Mouse (Mus musculus) midbrain, postnatal 0 days (tissue): ENCODE data around the gene Kif14. TPM values are rescaled to one million over a fixed set of nuclear protein-coding genes. Genes with fewer than 3 reads are reported as not detected.

Experiments used
- ATAC-seq: fragments of 200-750 bp; cut with Nextera tagmentation; 2 replicates; pipeline ENCODE4 v1.8.0; 2017; ENCODE audit warnings: moderate number of reproducible peaks, mild to moderate bottlenecking, moderate TSS enrichment, moderate library complexity; ENCODE audit not compliant: low FRiP score
- DNase-seq: peaks from one replicate; pipeline ENCODE4 v3.0.0-alpha.2; 2015; ENCODE audit warnings: low spot score
- H3K27ac ChIP-seq: fragments of 300-500 bp; sonication (generic); 2 replicates; pipeline ENCODE4 v1.5.1; 2014; ENCODE audit warnings: low read depth, mild to moderate bottlenecking, low read length, mixed read lengths
- H3K27me3 ChIP-seq: fragments of 300-500 bp; sonication (generic); 2 replicates; pipeline ENCODE4 v1.6.1; 2014; ENCODE audit warnings: low read length, control low read depth, mixed read lengths; ENCODE audit not compliant: insufficient read depth
- H3K36me3 ChIP-seq: fragments of 300-500 bp; sonication (generic); 2 replicates; pipeline ENCODE4 v1.6.1; 2014; ENCODE audit warnings: low read length, control low read depth, mixed read lengths; ENCODE audit not compliant: insufficient read depth
- H3K4me1 ChIP-seq: fragments of 300-500 bp; sonication (generic); 2 replicates; pipeline ENCODE4 v1.6.1; 2014; ENCODE audit warnings: mild to moderate bottlenecking, control low read depth, antibody characterized with exemption, low read length, mixed read lengths; ENCODE audit not compliant: insufficient read depth
- H3K4me2 ChIP-seq: fragments of 300-500 bp; sonication (generic); 2 replicates; pipeline ENCODE4 v1.6.1; 2014; ENCODE audit warnings: low read depth, mild to moderate bottlenecking, low read length, mixed read lengths; ENCODE audit not compliant: poor library complexity, severe bottlenecking
- H3K4me3 ChIP-seq: fragments of 300-500 bp; sonication (generic); 2 replicates; pipeline ENCODE4 v1.5.1; 2014; ENCODE audit warnings: low read depth, mild to moderate bottlenecking, low read length, moderate library complexity
- H3K9ac ChIP-seq: fragments of 300-500 bp; sonication (generic); replicated peaks from 2 replicates; pipeline ENCODE4 v1.6.1; 2014; ENCODE audit warnings: mild to moderate bottlenecking, low read length, moderate library complexity, mixed read lengths; ENCODE audit not compliant: poor library complexity, severe bottlenecking
- H3K9me3 ChIP-seq: fragments of 300-500 bp; sonication (generic); 2 replicates; pipeline ENCODE4 v1.6.1; 2016; ENCODE audit warnings: low read length, control low read depth
- CTCF ChIP-seq: IDR thresholded peaks from 2 replicates; pipeline ENCODE4 v1.5.1; 2016; ENCODE audit warnings: antibody characterized with exemption, mild to moderate bottlenecking
- WGBS: fragments of 180-500 bp; shearing (Covaris S2); extraction: QIAGEN DNeasy Blood & Tissue Kit; methylation state at CpG from one replicate; pipeline ENCODE4 v1.1.7; 2014; 5-methylcytosine and 5-hydroxymethylcytosine counted together
- polyA plus RNA-seq: library from polyadenylated mRNA; unstranded; fragments of >200 nt; fragmentation: Nextera tagmentation; extraction: Ambion mirVana; gene quantifications from 2 replicates; pipeline ENCODE4 v1.2.1, GENCODE M21; 2015
- total RNA-seq: library from RNA; depleted of rRNA; stranded (reverse); fragments of >200 nt; gene quantifications from 2 replicates; pipeline ENCODE4 v1.2.3, GENCODE M21; 2014

The Kif14 gene
- total and polyA plus RNA-seq, 2 experiments from 2014 or later: 0.28 to 1.0 TPM

- Histone ChIP-seq H3K27ac (no peak overlapping the region), H3K9me3 (no peaks in the 10 kb centered on the region), H3K4me1 (no peaks in the 10 kb centered on the region), H3K4me3 (no peak overlapping the region), H3K4me2 (no peak overlapping the region), H3K9ac (no peak overlapping the region), H3K36me3 (no peaks in the 10 kb centered on the region), H3K27me3 (no peaks in the 10 kb centered on the region)
- no peak for DNase-seq
- 91% methylated on average over 5 of the region's 5 CpGs for WGBS
- ATAC-seq: no peak
- no peak for TF ChIP-seq CTCF
Observed at GRCm38 (mm10) chr1:136450206-136450605, 15.9 kb upstream of the Kif14 start.

GRCm38 (mm10) chr1:136452421-136452820 is 13.7 kb upstream of the Kif14 start:
- Histone ChIP-seq H3K27me3 (no peaks in the 10 kb centered on the region), H3K9me3 (no peaks in the 10 kb centered on the region), H3K27ac (no peak overlapping the region), H3K9ac (no peak overlapping the region), H3K4me2 (no peak overlapping the region), H3K4me3 (no peak overlapping the region), H3K4me1 (no peaks in the 10 kb centered on the region), H3K36me3 (no peaks in the 10 kb centered on the region)
- no peak for ATAC-seq
- no peak for TF ChIP-seq CTCF
- peak; percentile 37 for DNase-seq
- 78% methylated on average over 5 of the region's 5 CpGs for WGBS

- Histone ChIP-seq H3K36me3 (no peaks in the 10 kb centered on the region), H3K27ac (no peak overlapping the region), H3K27me3 (no peaks in the 10 kb centered on the region), H3K4me3 (no peak overlapping the region), H3K4me1 (no peaks in the 10 kb centered on the region), H3K9ac (no peak overlapping the region), H3K9me3 (no peaks in the 10 kb centered on the region), H3K4me2 (no peak overlapping the region)
- ATAC-seq (peak; percentile 23; the same call in 1 of the 2 replicates), DNase-seq (peak; percentile 53)
- no peak for TF ChIP-seq CTCF
- 76% methylated on average over 17 of the region's 17 CpGs for WGBS
Observed at GRCm38 (mm10) chr1:136455756-136456585, 10.2 kb upstream of the Kif14 start.

- Histone ChIP-seq H3K4me1 (no peaks in the 10 kb centered on the region), H3K27ac (no peak overlapping the region), H3K4me3 (no peak overlapping the region), H3K9me3 (no peaks in the 10 kb centered on the region), H3K27me3 (no peaks in the 10 kb centered on the region), H3K36me3 (no peaks in the 10 kb centered on the region), H3K9ac (no peak overlapping the region), H3K4me2 (no peak overlapping the region)
- 85% methylated on average over 6 of the region's 6 CpGs for WGBS
- no peak for ATAC-seq
- no peak for DNase-seq
- TF ChIP-seq CTCF: no peak
Observed at GRCm38 (mm10) chr1:136456741-136457140, 9.4 kb upstream of the Kif14 start.

GRCm38 (mm10) chr1:136457403-136457802 is 8.7 kb upstream of the Kif14 start:
- WGBS: 68% methylated on average over 4 of the region's 4 CpGs

GRCm38 (mm10) chr1:136458691-136459245 is 7.4 kb upstream of the Kif14 start:
- ATAC-seq (no peak), DNase-seq (peak; percentile 87)
- no peaks in the 10 kb centered on the region for H3K9me3 ChIP-seq
- no peak overlapping the region for H3K4me3 ChIP-seq
- H3K27me3 ChIP-seq: no peaks in the 10 kb centered on the region
- no peak overlapping the region for H3K27ac ChIP-seq
- H3K36me3 ChIP-seq: no peaks in the 10 kb centered on the region
- no peak overlapping the region for H3K4me2 ChIP-seq
- no peak overlapping the region for H3K9ac ChIP-seq
- no peaks in the 10 kb centered on the region for H3K4me1 ChIP-seq
- WGBS: 28% methylated on average over 9 of the region's 9 CpGs
- TF ChIP-seq CTCF: peak; percentile 86

More at GRCm38 (mm10) chr1:136457403-136457802, 8.7 kb upstream of the Kif14 start:
- Histone ChIP-seq H3K27me3 (no peaks in the 10 kb centered on the region), H3K4me1 (no peaks in the 10 kb centered on the region), H3K9ac (no peak overlapping the region), H3K4me2 (no peak overlapping the region), H3K36me3 (no peaks in the 10 kb centered on the region), H3K9me3 (no peaks in the 10 kb centered on the region), H3K27ac (no peak overlapping the region), H3K4me3 (no peak overlapping the region)
- no peak for DNase-seq
- no peak for ATAC-seq
- TF ChIP-seq CTCF: no peak
